Mouse (Mus musculus): ENCODE data around the gene Atf1.

DNA sequence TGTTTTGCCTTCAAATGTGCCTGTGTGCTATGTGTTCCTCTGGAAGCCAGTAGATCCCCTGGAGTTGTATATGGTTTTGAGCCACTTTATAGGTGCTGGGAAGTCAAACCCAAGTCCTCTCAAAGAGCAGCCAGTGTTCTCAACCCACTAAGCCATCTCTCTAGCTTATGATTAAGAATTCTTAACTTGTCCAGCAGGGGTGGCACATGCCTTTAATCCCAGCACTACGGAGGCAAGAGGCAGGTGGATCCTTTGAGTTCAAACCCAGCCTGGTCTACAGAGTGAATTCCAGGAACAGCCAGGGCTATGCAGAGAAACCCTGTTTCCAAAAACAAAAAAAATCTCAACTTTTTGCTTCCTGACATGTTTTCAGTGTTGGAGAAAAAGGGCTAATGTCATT, 3.0 kb downstream of the Atf1 start:
- TF ChIP-seq JUND (IDR thresholded peaks at IDR 0.05; ENCODE audit: low read depth, low read length) (no peak), POLR2A (IDR thresholded peaks at IDR 0.05; ENCODE audit: control insufficient read depth in 1 of 2, insufficient read depth in 1 of 2, low read depth in 1 of 2, low read length in 2 of 2, poor library complexity in 1 of 2) (no peak), GATA1 (IDR thresholded peaks at IDR 0.05; ENCODE audit: low read depth, low read length) (no peak), NRF1 (IDR thresholded peaks at IDR 0.05; ENCODE audit: insufficient read depth, low read depth, low read length, poor library complexity, severe bottlenecking) (no peak), CTCF (IDR thresholded peaks at IDR 0.05 in 2 of 3, conservative IDR thresholded peaks at IDR 0.05 in 1 of 3; ENCODE audit: control insufficient read depth in 1 of 3, insufficient read depth in 1 of 3, low read depth in 2 of 3, low read length in 3 of 3, poor library complexity in 1 of 3, severe bottlenecking in 1 of 3) (peak in 2 of 3 experiments; percentile 17 to 26; a peak in 3 of 6 replicates), E2F4 (IDR thresholded peaks at IDR 0.05; ENCODE audit: borderline replicate concordance, low read depth, low read length) (no peak), POLR2AphosphoS2 (IDR thresholded peaks at IDR 0.05; ENCODE audit: low read length) (no peak), EP300 (IDR thresholded peaks at IDR 0.05; ENCODE audit: low read depth in 1 of 2, low read length in 2 of 2) (no peak), TBP (IDR thresholded peaks at IDR 0.05; ENCODE audit: low read depth, low read length) (peak; percentile 67; the same call in 1 of the 2 replicates), USF1 (IDR thresholded peaks at IDR 0.05; ENCODE audit: low read depth, low read length) (no peak)

Data from MEL (cell line).